Mouse (Mus musculus): ENCODE data around the gene C87436.

DNA sequence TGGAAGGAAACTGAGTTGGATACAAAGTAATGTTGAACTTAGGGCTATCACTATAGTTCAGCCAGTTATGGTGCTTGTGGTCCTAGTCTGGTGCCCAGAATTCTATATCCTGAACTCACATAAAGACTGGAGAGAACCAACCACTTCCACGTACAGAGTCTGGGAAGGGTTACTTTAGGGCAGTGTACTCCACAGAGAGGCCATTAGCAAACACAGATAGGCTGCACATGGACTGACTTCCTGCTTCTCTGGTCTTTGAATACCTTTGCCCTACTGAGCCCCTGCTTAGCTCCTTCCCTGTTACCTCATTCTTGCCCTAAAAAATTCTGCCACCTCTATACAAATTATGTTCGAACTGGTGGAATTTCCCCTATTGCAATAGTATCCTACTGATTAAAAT lies 38.2 kb upstream of the C87436 start:
- TF ChIP-seq CTCF (IDR thresholded peaks at IDR 0.05; ENCODE audit: low read depth, low read length) (no peak), POLR2A (IDR thresholded peaks at IDR 0.05; ENCODE audit: borderline replicate concordance, low read depth, low read length) (no peak)
